Mouse (Mus musculus) ES-E14 (cell line): ENCODE measurements at regions not wholly inside any gene's neighbourhood (a gene's known extent, or its start where the extent isn't known, plus 50 kb on each side); places are given as distances from the start of the nearest gene placed in this dataset.

Experiments used
- CHD2 ChIP-seq: IDR thresholded peaks from 2 replicates; pipeline ENCODE4 v1.6.1; 2014; ENCODE audit warnings: mild to moderate bottlenecking, low read depth, low read length, inconsistent platforms
- HCFC1 ChIP-seq: IDR thresholded peaks from 2 replicates; pipeline ENCODE4 v1.6.1; 2012; ENCODE audit warnings: low read length, inconsistent platforms, borderline replicate concordance; ENCODE audit not compliant: insufficient read depth
- MAFK ChIP-seq: IDR thresholded peaks from 2 replicates; pipeline ENCODE4 v1.6.1; 2014; ENCODE audit warnings: mild to moderate bottlenecking, low read depth, low read length, inconsistent platforms; ENCODE audit not compliant: insufficient read depth
- ZC3H11A ChIP-seq: IDR thresholded peaks from 2 replicates; pipeline ENCODE4 v1.6.1; 2012; ENCODE audit warnings: low read depth, mild to moderate bottlenecking, inconsistent platforms, low read length, borderline replicate concordance

- no peak for TF ChIP-seq HCFC1
- TF ChIP-seq ZC3H11A = no peak
- TF ChIP-seq CHD2 = no peak
- no peak for TF ChIP-seq MAFK
Measured at GRCm38 (mm10) chr4:81222468-81223175, 220.0 kb downstream of the Mpdz start.
